Mouse (Mus musculus) embryonic fibroblast, embryonic 13.5 days (primary cell): ENCODE data around the gene Slc8a3.

Experiments
- CTCF ChIP-seq: IDR thresholded peaks from 2 replicates; pipeline ENCODE4 v1.5.1; 2011; ENCODE audit warnings: mild to moderate bottlenecking, control low read depth, low read length, moderate library complexity, borderline replicate concordance; ENCODE audit not compliant: insufficient read depth
- POLR2A ChIP-seq: IDR thresholded peaks from 2 replicates; pipeline ENCODE4 v1.6.1; 2011; ENCODE audit warnings: low read depth, mild to moderate bottlenecking, control low read depth, low read length, moderate library complexity

- TF ChIP-seq CTCF, result no peak
- no peak for TF ChIP-seq POLR2A
These were observed 164.5 kb downstream of the Slc8a3 start for GRCm38 (mm10) chr12:81168494-81168893.
